In the genomic region with DNA sequence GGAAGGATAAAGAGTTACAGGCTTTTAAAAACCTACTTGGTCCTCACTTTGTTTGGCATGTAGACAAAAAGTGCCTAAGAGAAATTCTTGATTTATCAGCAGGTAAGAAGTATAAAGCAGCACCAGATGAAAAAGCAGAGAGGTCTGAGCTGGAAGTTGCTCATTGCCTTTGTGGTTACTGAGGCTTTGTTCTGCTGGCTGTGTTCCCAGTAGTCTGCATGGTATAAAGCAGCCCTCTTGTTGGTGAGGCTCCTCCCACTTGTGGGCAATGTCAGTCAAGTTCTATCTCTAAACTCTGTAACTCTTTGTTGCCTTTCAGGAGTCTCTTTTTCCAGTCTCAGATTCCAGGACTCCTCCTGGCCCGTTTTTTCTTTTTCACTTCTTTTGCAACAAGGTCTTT, we compare ENCODE assay signal across 20 mouse cellular contexts.
DNase-seq lines count a peak whose midpoint lies in the region; ATAC-seq and TF ChIP-seq lines count a peak whose summit lies in the region.
"Had no signal": no experiment of that assay in that cellular context is flagged by ENCODE, and none has a peak within 500 bp of the region (broad histone marks: within the 10 kb centered on the region; RNA-seq: fewer than 3 reads in every experiment).

No protein-coding gene starts in this region.

- H3K9ac ChIP-seq in forebrain, embryonic 13.5 days: no peak overlapping the region
- H3K9ac ChIP-seq in limb, embryonic 13.5 days: no peak overlapping the region
- H3K9ac ChIP-seq: liver, embryonic 14.5 days; lung, embryonic 15.5 days had no signal

- H3K4me2 ChIP-seq in forebrain, embryonic 13.5 days: no peak overlapping the region
- no peak overlapping the region for H3K4me2 ChIP-seq in limb, embryonic 13.5 days (replicated peaks)
- H3K4me2 ChIP-seq: lung, embryonic 15.5 days had no signal

- no peak for TF ChIP-seq CTCF in brain, embryonic 14.5 days (IDR thresholded peaks at IDR 0.05; ENCODE audit: borderline replicate concordance, extremely low read depth, insufficient read depth, insufficient read length)

- 0 out of 2 replicates have a peak, but pooled peaks cover 3% of the 10 kb centered on the region for H3K9me3 ChIP-seq in forebrain, embryonic 13.5 days (replicated peaks)
- no peaks in the 10 kb centered on the region for H3K9me3 ChIP-seq in forebrain, embryonic 10.5 days
- peaks cover 5% of the 10 kb centered on the region; the same call in 1 of the 2 replicates for H3K9me3 ChIP-seq in limb, embryonic 13.5 days
- H3K9me3 ChIP-seq in limb, embryonic 10.5 days (replicated peaks): no peaks in the 10 kb centered on the region
- H3K9me3 ChIP-seq: lung, embryonic 15.5 days had no signal

- H3K4me3 ChIP-seq in forebrain, embryonic 13.5 days: no peak overlapping the region
- no peak overlapping the region for H3K4me3 ChIP-seq in forebrain, embryonic 10.5 days
- no peak overlapping the region for H3K4me3 ChIP-seq in limb, embryonic 13.5 days
- no peak overlapping the region for H3K4me3 ChIP-seq in limb, embryonic 10.5 days
- H3K4me3 ChIP-seq: erythroblast, embryonic 14.5 days; lung, embryonic 15.5 days had no signal

- H3K4me1 ChIP-seq in forebrain, embryonic 13.5 days: no peaks in the 10 kb centered on the region
- peaks cover 9% of the 10 kb centered on the region for H3K4me1 ChIP-seq in forebrain, embryonic 10.5 days
- H3K4me1 ChIP-seq in limb, embryonic 13.5 days: peaks cover 16% of the 10 kb centered on the region
- H3K4me1 ChIP-seq in limb, embryonic 10.5 days: peaks cover 7% of the 10 kb centered on the region; the same call in 1 of the 2 replicates
- H3K4me1 ChIP-seq: lung, embryonic 15.5 days had no signal

- 56% methylated on average over 1 of the region's 1 CpGs for WGBS in forebrain, embryonic 13.5 days
- WGBS in forebrain, embryonic 10.5 days: 90% methylated on average over 1 of the region's 1 CpGs
- 81% methylated on average over 1 of the region's 1 CpGs for WGBS in limb, embryonic 13.5 days
- 84% methylated on average over 1 of the region's 1 CpGs for WGBS in limb, embryonic 10.5 days

- no peaks in the 10 kb centered on the region for H3K36me3 ChIP-seq in forebrain, embryonic 13.5 days (ENCODE audit: poor library complexity, severe bottlenecking)
- no peaks in the 10 kb centered on the region for H3K36me3 ChIP-seq in forebrain, embryonic 10.5 days (replicated peaks)
- no peaks in the 10 kb centered on the region for H3K36me3 ChIP-seq in limb, embryonic 13.5 days
- no peaks in the 10 kb centered on the region for H3K36me3 ChIP-seq in limb, embryonic 10.5 days
- H3K36me3 ChIP-seq: lung, embryonic 15.5 days had no signal

- H3K27ac ChIP-seq in forebrain, embryonic 13.5 days: no peak overlapping the region
- H3K27ac ChIP-seq in forebrain, embryonic 10.5 days: no peak overlapping the region
- no peak overlapping the region for H3K27ac ChIP-seq in limb, embryonic 13.5 days
- no peak overlapping the region for H3K27ac ChIP-seq in limb, embryonic 10.5 days
- H3K27ac ChIP-seq: liver, embryonic 14.5 days; lung, embryonic 15.5 days had no signal

- DNase-seq in forebrain, embryonic 10.5 days (ENCODE audit: extremely low spot score, low spot score): no peak
- no peak for DNase-seq in limb, embryonic 10.5 days (ENCODE audit: low spot score)
- DNase-seq in brain, embryonic 14.5 days (ENCODE audit: low read depth): peak; percentile 75
- no peak for DNase-seq in layer of hippocampus, adult 18-20 months (ENCODE audit: low spot score in 2 of 2)
- no peak for DNase-seq in heart, adult 8-10 months (ENCODE audit: low spot score)
- DNase-seq: adrenal gland, postnatal 10 days; cerebellum, adult 18-20 months; gastrocnemius, postnatal 14 days; heart, adult 18-20 months; heart, postnatal 36 days; kidney, adult 8-10 months; lung, postnatal 4 days; right cerebral cortex, postnatal 4 days; thymus, postnatal 25 days had no signal

- no peak for TF ChIP-seq POLR2A in brain, embryonic 14.5 days (IDR thresholded peaks at IDR 0.05; ENCODE audit: borderline replicate concordance, extremely low read depth, insufficient read depth, insufficient read length, poor library complexity, severe bottlenecking)

- H3K27me3 ChIP-seq in forebrain, embryonic 13.5 days: no peaks in the 10 kb centered on the region
- H3K27me3 ChIP-seq in forebrain, embryonic 10.5 days (ENCODE audit: poor library complexity, severe bottlenecking): no peaks in the 10 kb centered on the region
- no peaks in the 10 kb centered on the region for H3K27me3 ChIP-seq in limb, embryonic 13.5 days
- no peaks in the 10 kb centered on the region for H3K27me3 ChIP-seq in limb, embryonic 10.5 days (ENCODE audit: low read depth, poor library complexity, severe bottlenecking)
- H3K27me3 ChIP-seq: lung, embryonic 15.5 days had no signal

- ATAC-seq in forebrain, embryonic 13.5 days: peak; percentile 72; the same call in 1 of the 2 replicates
- peak; percentile 40; the same call in 1 of the 2 replicates for ATAC-seq in limb, embryonic 13.5 days (ENCODE audit: low FRiP score, low read depth)
- ATAC-seq: activated CD4-positive, CD25-positive, alpha-beta regulatory T cell, adult 4 months had no signal
